Mouse (Mus musculus): ENCODE measurements around the gene Gnat1.

Gene Gnat1

GRCm38 (mm10) chr9:107676302-107676701 is 3.2 kb downstream of the Gnat1 start:
- no peak for DNase-seq (ENCODE audit: extremely low read depth, insufficient read length, low spot score)

- DNase-seq (ENCODE audit: extremely low read depth, insufficient read length, low spot score): no peak
Observed at GRCm38 (mm10) chr9:107675671-107676301, 3.7 kb downstream of the Gnat1 start.

DNA sequence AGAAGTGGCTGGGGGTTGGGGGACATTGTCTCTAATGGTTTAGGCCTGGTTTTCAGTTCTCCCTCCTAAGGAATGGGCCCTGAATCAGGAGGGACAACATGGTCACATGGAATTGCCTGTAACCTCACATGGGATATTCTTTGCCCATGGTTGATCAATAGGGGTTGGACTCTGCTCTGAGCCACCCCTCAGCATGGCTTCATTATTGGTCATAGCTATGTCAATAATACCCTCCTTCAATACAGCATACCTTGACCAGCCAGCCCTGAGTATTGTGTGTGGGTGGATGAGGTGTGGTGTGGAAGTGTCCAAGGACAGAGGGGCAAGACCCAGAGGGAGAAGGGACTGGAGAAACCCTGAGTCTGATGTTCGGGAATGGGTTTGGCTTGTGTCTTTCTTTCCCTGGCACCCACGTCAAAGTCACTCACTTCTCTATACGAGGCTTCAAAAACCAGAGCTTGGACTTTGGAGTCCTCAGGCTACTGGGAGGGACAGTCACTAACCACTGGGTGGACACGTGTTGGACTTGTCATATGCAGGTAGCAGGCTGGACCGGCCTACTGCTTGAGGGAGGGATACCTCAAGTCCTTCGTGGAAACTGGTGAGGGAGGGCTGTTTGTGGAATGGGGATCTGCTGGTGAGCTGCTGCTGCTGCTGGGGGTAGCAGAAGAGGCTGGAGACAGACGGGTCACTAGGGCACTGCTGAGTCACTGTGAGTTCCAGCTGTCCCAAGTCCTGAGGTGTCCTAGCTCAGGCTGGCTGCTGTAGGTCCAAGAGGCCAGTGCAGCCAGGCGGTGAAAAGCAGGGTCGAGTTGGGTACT is 4.7 kb downstream of the Gnat1 start:
- DNase-seq (ENCODE audit: extremely low read depth, insufficient read length, low spot score): no peak

DNA sequence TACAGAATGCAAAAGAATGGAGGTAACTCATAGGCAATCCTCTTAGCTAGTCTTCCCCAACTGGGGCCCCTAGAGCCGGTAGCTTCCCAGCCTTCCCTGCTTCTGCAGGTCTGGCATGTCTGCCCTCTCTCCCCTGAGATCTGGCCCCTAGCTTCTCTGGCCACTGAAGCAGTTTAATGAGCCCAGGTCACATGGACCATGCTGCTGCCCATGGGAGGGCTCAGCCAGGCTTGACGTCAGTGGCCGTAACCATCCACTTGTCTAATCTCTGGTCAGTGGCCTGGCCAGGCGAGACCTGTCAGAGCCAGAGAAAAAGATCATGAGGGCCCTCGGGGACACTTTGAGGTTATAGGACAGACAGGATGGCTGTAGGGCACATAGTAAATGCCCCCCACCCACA is 9.3 kb downstream of the Gnat1 start:
- DNase-seq (ENCODE audit: extremely low read depth, insufficient read length, low spot score): no peak

DNA sequence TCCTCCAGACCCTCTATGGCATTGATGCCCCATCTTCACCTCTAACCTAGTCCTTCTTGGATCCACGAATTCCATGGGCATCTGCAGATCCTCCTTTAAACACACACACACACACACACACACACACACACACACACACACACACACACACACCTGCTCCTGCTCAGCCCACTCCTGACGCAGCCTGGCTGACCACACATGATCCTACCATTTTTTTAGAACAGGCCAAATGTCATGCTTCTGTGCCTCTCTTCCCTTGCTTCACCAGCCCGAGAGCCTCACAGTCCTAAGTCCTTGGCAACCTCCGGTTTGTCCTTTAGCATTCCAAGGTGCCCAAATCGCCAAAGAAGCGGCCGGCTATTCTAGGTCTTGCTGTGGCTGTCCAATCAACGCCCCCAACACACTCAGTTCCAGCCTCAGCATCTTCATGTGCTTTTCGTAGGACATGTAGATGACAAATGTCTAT is 10.0 kb downstream of the Gnat1 start, which contains the start of gene Slc38a3:
TSS of gene Slc38a3 (minus strand) at position 51 of the 466 bp plus-strand sequence.
- DNase-seq (ENCODE audit: extremely low read depth, insufficient read length, low spot score): no peak

DNA sequence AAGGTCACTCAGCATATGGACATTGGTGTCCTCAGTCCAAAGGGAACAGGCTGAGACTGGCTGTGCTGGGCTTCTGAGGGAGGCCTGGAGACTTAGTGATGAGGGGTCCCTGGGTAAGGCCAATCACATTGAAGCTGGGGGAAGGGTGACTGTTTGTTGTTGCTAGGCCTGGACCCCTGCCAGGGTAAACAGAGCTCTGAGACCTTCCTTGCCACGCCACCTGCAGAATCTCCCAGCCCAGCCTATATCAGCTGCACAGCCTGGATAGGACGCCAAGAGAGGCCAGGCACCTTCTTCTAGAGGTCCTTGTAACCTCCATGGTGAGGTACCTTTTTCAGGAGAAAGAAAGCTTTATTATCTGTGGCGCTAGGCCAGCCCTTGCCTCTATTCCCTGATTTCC is 10.6 kb downstream of the Gnat1 start:
- no peak for DNase-seq (ENCODE audit: extremely low read depth, insufficient read length, low spot score)

- DNase-seq (ENCODE audit: extremely low read depth, insufficient read length, low spot score): no peak
Observed at GRCm38 (mm10) chr9:107668011-107668410, 11.5 kb downstream of the Gnat1 start.

DNA sequence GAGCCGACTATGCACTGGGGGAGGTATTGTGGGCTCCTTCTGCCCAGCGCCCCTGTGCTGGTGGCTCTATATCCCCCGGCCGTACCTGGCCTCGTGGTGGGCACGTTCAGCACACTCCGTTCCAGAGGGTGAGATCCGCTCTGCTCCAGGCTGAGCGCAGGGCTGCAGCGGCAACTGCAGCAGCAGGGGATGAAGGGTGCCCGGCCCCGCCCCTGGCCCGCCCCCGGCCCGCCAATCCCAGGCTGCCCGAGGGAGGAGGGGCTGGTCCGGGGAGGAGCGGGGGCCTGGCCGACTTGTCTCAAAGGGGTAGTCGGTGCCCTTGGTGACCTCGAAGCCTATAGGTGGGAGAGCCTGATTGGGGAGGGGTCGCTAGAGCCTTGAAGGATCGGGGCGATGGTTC is 12.3 kb downstream of the Gnat1 start:
- DNase-seq (ENCODE audit: extremely low read depth, insufficient read length, low spot score): no peak

- DNase-seq (ENCODE audit: extremely low read depth, insufficient read length, low spot score): no peak
Observed at GRCm38 (mm10) chr9:107666751-107667205, 12.7 kb downstream of the Gnat1 start.

DNA sequence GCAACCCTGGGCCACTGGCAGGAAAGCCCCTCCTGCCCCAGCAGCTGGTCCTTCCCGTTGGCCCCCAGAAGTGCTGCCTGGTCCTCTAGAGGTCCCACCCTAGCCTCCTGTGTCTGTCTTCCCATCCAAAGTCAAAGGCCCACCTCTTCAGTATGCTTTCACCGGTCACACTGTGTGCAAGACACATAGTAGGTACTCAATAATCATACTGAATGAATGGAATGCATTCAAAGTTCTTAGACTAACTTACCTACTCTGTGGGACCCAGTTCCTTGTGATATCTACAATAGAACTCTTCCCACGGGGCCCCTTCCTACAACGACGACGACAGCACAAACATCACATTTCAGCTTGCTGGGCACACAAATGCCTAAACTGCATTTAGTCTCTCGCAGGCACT is 14.2 kb downstream of the Gnat1 start:
- no peak for DNase-seq (ENCODE audit: extremely low read depth, insufficient read length, low spot score)

GRCm38 (mm10) chr9:107663525-107663924 is 16.0 kb downstream of the Gnat1 start:
- DNase-seq (ENCODE audit: extremely low read depth, insufficient read length, low spot score): no peak

- DNase-seq (ENCODE audit: extremely low read depth, insufficient read length, low spot score): no peak
Observed at GRCm38 (mm10) chr9:107662342-107662741, 17.2 kb downstream of the Gnat1 start.

DNA sequence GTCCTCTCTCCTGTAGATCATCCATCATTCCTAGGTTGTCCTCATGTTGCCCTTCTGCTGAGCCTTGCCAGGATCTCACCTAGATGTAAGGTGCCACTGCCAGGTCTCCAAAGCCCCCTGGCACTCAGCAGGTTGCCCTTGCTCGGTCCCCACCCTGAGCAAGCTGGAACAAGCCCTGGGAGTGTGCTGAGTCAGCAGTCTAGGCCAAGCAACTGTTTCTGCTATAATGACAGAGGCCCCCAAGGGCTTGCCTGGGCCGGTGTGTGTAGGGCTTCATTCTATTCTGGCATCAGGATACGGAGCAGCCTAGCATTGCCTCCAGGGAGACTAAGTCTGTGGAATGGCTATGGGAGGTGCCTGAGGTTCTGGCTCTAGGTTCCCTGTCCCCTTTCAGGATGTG is 18.7 kb downstream of the Gnat1 start:
- DNase-seq (ENCODE audit: extremely low read depth, insufficient read length, low spot score): no peak

- DNase-seq (ENCODE audit: extremely low read depth, insufficient read length, low spot score): no peak
Observed at GRCm38 (mm10) chr9:107659961-107660360, 19.6 kb downstream of the Gnat1 start.

GRCm38 (mm10) chr9:107659551-107659950 is 20.0 kb downstream of the Gnat1 start:
- DNase-seq (ENCODE audit: extremely low read depth, insufficient read length, low spot score): peak; percentile 64

DNA sequence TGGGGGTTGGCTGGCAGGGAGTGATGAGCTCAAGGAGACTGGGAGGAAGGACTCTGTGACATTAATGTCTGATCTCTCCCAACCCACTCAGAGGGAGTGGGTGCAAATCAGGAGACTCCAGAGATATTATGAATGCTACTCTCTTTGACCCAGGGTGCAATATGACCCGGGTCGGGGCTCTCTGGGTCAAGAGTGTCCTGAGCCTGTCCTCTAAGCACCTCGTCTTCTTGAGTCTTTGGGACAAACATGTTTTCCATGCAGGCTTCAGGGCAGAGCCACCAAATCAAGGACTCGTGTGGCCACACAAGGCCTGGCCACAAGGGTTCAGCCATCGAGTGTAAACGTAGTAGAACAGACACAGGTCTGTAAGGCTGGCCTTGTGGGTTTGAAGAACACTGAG is 21.4 kb downstream of the Gnat1 start:
- DNase-seq (ENCODE audit: extremely low read depth, insufficient read length, low spot score): no peak

DNA sequence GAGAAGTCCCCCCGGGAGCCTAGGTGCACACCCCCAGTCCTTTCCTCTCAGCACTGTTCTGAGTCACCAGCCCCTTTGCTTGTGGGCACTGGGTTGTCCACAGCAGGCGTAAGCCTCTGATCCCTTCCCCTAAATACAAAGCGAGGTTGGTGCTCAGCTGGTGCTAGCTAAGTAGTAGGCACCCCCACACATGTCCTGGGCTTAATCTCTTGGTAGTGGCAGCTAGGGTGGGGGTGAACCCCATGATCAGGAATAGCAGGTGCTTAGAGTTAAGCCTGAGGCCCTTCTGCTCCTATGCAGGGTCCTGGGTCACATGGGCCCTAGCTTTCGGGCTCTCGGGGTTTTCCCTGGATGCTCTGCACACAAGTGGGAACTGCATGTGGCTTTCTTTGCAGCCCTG is 22.4 kb downstream of the Gnat1 start:
- no peak for DNase-seq (ENCODE audit: extremely low read depth, insufficient read length, low spot score)

- no peak for DNase-seq (ENCODE audit: extremely low read depth, insufficient read length, low spot score)
Observed at GRCm38 (mm10) chr9:107654585-107654984, 24.9 kb downstream of the Gnat1 start.

DNA sequence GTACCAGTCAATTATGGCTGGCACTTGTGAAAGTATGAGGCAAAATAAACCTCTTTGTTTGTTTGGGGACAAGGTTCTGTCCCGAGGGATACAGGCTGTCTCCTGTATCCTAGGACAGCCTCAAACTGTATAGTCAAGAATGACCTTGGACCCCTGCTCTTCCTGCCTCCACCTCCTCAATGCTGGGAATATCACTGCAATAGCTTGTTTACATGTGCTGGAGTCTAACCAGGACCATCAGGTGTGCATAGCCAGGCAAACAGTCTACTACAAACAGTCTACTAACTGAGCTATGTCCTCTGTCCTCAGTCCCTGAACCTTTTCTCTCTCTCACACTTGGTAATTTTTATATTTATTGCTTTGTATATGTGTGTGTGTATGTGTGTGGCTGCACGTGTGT is 26.0 kb downstream of the Gnat1 start:
- DNase-seq (ENCODE audit: extremely low read depth, insufficient read length, low spot score): no peak

DNA sequence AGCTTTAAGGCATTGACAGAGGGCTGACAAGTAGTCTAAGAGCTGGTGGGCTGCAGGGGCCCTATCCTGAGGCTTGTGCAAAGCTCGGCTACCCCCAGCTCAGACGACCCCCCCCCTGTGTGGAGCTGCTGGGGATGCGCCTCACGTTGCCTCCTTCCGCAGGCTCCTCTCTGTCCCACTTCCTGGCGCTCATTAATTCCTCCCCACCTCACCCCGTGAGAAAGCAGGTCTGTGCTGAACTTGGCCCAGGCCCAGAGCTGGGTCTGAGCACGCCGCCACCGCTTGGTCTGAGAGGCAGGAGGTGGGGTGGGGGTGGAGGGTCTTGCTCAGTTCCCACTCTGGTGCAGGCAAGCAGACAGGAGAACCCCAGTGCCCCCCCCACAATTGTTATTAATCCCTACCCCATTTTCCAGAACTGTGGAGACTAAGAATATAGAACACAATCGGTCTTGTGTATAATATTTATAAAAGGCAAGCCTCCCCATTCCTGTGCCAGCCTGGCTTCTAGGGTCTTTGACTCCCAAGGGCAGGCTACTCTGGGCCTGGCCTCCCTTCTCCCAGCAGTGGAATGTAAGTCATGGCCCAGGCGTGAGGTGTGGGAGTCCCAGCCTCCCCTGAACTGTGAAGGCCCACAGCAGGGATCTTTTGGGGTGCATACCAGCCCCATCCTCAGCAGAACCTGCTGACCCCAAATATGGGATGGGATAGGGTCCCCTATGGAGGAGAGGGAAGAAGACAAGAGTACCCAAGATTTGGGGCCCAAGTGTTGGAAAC is 28.6 kb downstream of the Gnat1 start:
- DNase-seq (ENCODE audit: extremely low read depth, insufficient read length, low spot score): no peak

GRCm38 (mm10) chr9:107650225-107650624 is 29.3 kb downstream of the Gnat1 start:
- no peak for DNase-seq (ENCODE audit: extremely low read depth, insufficient read length, low spot score)
